Mouse (Mus musculus) forebrain, postnatal 0 days (tissue): ENCODE results near the gene Syngr1. TPM values are rescaled to one million over a fixed set of nuclear protein-coding genes. Genes with fewer than 3 reads are reported as not detected.

Experiments
- ATAC-seq: fragments of 200-750 bp; cut with Nextera tagmentation; 2 replicates; pipeline ENCODE4 v1.8.0; 2017; ENCODE audit warnings: mild to moderate bottlenecking, moderate library complexity
- DNase-seq: peaks from one replicate; pipeline ENCODE4 v3.0.0-alpha.2; 2015
- H3K27ac ChIP-seq: fragments of 300-500 bp; sonication (generic); 2 replicates; pipeline ENCODE4 v1.5.1; 2014; ENCODE audit warnings: low read depth, mild to moderate bottlenecking, antibody characterized with exemption, low read length, moderate library complexity, mixed read lengths
- H3K27me3 ChIP-seq: fragments of 300-500 bp; sonication (generic); 2 replicates; pipeline ENCODE4 v1.6.1; 2014; ENCODE audit warnings: mild to moderate bottlenecking, low read length, mixed read lengths; ENCODE audit not compliant: insufficient read depth
- H3K36me3 ChIP-seq: fragments of 300-500 bp; sonication (generic); 2 replicates; pipeline ENCODE4 v1.6.1; 2014; ENCODE audit warnings: mild to moderate bottlenecking, moderate library complexity; ENCODE audit not compliant: insufficient read depth
- H3K4me1 ChIP-seq: fragments of 300-500 bp; sonication (generic); 2 replicates; pipeline ENCODE4 v1.6.1; 2014; ENCODE audit warnings: antibody characterized with exemption; ENCODE audit not compliant: insufficient read depth
- H3K4me2 ChIP-seq: fragments of 300-500 bp; sonication (generic); 2 replicates; pipeline ENCODE4 v1.6.1; 2014; ENCODE audit warnings: low read depth, mild to moderate bottlenecking, moderate library complexity
- H3K4me3 ChIP-seq: fragments of 300-500 bp; sonication (generic); 2 replicates; pipeline ENCODE4 v1.5.1; 2014; ENCODE audit warnings: low read depth, low read length, mixed read lengths
- H3K9ac ChIP-seq: fragments of 300-500 bp; sonication (generic); 2 replicates; pipeline ENCODE4 v1.6.1; 2014; ENCODE audit warnings: mild to moderate bottlenecking
- H3K9me3 ChIP-seq: fragments of 300-500 bp; sonication (generic); 2 replicates; pipeline ENCODE4 v1.6.1; 2016; ENCODE audit warnings: low read length
- CTCF ChIP-seq: sonication (generic); IDR thresholded peaks from 2 replicates; pipeline ENCODE4 v1.5.1; 2016; ENCODE audit warnings: antibody characterized with exemption, control low read depth, low read depth
- WGBS: fragments of 180-500 bp; shearing (Covaris S2); extraction: QIAGEN DNeasy Blood & Tissue Kit; methylation state at CpG from one replicate; pipeline ENCODE4 v1.1.7; 2014; 5-methylcytosine and 5-hydroxymethylcytosine counted together
- polyA plus RNA-seq: library from polyadenylated mRNA; unstranded; fragments of >200 nt; fragmentation: Nextera tagmentation; extraction: Ambion mirVana; gene quantifications from 2 replicates; pipeline ENCODE4 v1.2.1, GENCODE M21; 2015
- total RNA-seq: library from RNA; depleted of rRNA; stranded (reverse); fragments of >200 nt; gene quantifications from 2 replicates; pipeline ENCODE4 v1.2.3, GENCODE M21; 2014

Syngr1 gene
- total and polyA plus RNA-seq, 2 experiments from 2014 or later = 69.0 to 127 TPM

- TF ChIP-seq CTCF = peak; percentile 91
- H3K27me3 ChIP-seq = no peaks in the 10 kb centered on the region
- no peak overlapping the region for H3K4me2 ChIP-seq
- ATAC-seq (peak; percentile 65; the same call in 1 of the 2 replicates), DNase-seq (peak; percentile 86)
- no peak overlapping the region for H3K4me3 ChIP-seq
- H3K9me3 ChIP-seq = no peaks in the 10 kb centered on the region
- H3K36me3 ChIP-seq = peaks cover 50% of the 10 kb centered on the region
- H3K9ac ChIP-seq = 0 out of 2 replicates have a peak overlapping the region, but pooled peaks have one; percentile 14
- peak overlapping the region; percentile 35; the same call in 1 of the 2 replicates for H3K27ac ChIP-seq
- 7% methylated on average over 2 of the region's 2 CpGs for WGBS
- peaks cover 8% of the 10 kb centered on the region for H3K4me1 ChIP-seq
Observed at GRCm38 (mm10) chr15:80076338-80077136, 14.6 kb upstream of the Syngr1 start.

DNA sequence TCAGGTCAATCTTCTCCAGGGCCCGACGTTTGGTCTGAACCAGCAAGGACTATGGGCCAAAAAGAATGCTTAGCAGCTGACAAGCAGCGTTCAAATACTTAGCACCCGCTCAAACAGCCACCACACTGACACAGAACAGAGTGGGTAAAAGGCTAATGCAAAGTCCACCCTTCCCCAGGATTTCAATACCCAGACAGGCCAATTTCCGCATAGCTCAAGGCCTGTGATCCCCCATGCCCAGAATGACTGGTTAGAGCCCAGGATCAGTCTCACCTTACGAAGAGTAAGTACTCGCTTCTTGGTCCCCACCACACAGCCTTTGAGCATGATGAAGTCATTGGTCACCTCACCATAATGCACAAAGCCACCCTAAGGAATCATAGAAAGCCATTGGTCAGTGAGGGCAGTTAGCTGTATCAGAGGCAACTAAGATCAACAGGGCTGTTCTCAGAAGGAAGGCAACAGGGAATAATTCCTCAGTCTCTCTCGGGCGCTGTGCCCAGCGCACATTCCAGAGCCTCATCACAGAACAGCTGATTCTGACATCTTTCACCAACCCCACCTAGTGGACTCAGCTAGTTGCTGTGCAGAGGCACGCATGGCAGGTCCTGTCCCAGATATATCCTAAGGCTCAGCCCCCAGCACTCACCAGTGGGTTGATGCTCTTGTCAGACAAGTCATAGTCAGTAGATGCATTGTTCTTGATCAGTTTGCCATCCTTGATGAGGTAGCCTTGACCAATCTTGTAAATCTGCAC lies 12.9 kb upstream of the Syngr1 start:
- no peak overlapping the region for H3K4me3 ChIP-seq
- H3K27ac ChIP-seq = no peak overlapping the region
- peaks cover 13% of the 10 kb centered on the region for H3K4me1 ChIP-seq
- H3K27me3 ChIP-seq = no peaks in the 10 kb centered on the region
- 76% methylated on average over 11 of the region's 11 CpGs for WGBS
- peak; percentile 17; the same call in 1 of the 2 replicates for TF ChIP-seq CTCF
- H3K9ac ChIP-seq = no peak overlapping the region
- H3K9me3 ChIP-seq = no peaks in the 10 kb centered on the region
- ATAC-seq = no peak
- H3K4me2 ChIP-seq = no peak overlapping the region
- H3K36me3 ChIP-seq = peaks cover 57% of the 10 kb centered on the region
- DNase-seq = no peak

DNA sequence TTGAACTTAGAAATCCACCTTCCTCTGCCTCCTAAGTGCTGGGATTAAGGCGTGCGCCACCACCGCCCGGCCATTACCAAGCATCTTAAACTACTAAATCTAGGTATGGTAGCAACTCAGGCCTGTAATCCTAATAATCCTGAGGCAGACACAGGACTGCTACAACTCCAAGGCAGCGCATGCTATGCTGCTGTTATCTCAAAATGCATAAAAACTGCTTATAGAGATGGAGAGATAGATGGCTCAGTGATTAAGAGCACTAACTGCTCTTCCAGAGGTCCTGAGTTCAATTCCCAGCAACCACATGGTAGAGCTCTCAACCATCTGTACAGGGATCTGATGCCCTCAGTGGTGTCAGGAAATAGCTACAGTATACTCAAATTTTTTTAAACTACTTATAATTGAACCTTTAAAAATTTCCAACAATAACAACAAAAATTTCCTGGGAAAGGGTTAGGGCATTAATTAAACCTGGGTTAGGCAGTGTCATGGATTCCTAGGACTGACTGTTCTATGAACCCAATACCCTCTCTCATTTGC lies 11.9 kb upstream of the Syngr1 start:
- Histone ChIP-seq H3K36me3 (peaks cover 57% of the 10 kb centered on the region), H3K27ac (no peak overlapping the region), H3K4me1 (peaks cover 16% of the 10 kb centered on the region), H3K27me3 (no peaks in the 10 kb centered on the region), H3K9ac (no peak overlapping the region), H3K4me2 (no peak overlapping the region), H3K9me3 (no peaks in the 10 kb centered on the region), H3K4me3 (no peak overlapping the region)
- WGBS = 93% methylated on average over 5 of the region's 5 CpGs
- no peak for TF ChIP-seq CTCF
- no peak for DNase-seq
- no peak for ATAC-seq

DNA sequence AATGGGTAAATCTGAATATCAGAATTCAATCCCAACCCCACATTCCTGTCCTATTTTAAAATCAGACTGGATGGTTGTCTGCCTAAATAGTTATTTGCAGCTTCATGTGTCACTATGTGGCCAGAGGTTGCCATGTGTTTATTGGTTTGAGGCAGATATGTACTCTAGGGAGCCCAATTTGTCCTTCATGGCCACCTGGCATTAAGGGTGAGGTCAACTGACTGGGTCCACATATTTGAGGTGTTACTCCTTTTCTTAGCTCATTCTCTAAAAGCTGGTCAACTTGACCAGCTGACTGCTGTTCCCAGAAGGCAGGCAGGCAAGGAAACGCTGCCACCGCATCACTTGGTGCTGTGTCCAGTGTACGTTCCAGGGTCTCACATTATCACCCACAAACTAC lies 11.2 kb upstream of the Syngr1 start:
- no peaks in the 10 kb centered on the region for H3K9me3 ChIP-seq
- no peak overlapping the region for H3K9ac ChIP-seq
- peaks cover 57% of the 10 kb centered on the region for H3K36me3 ChIP-seq
- no peak overlapping the region for H3K4me3 ChIP-seq
- H3K27me3 ChIP-seq = no peaks in the 10 kb centered on the region
- no peak overlapping the region for H3K27ac ChIP-seq
- 94% methylated on average over 3 of the region's 3 CpGs for WGBS
- no peak for TF ChIP-seq CTCF
- H3K4me1 ChIP-seq = peaks cover 16% of the 10 kb centered on the region
- no peak overlapping the region for H3K4me2 ChIP-seq
- no peak for ATAC-seq
- no peak for DNase-seq

DNA sequence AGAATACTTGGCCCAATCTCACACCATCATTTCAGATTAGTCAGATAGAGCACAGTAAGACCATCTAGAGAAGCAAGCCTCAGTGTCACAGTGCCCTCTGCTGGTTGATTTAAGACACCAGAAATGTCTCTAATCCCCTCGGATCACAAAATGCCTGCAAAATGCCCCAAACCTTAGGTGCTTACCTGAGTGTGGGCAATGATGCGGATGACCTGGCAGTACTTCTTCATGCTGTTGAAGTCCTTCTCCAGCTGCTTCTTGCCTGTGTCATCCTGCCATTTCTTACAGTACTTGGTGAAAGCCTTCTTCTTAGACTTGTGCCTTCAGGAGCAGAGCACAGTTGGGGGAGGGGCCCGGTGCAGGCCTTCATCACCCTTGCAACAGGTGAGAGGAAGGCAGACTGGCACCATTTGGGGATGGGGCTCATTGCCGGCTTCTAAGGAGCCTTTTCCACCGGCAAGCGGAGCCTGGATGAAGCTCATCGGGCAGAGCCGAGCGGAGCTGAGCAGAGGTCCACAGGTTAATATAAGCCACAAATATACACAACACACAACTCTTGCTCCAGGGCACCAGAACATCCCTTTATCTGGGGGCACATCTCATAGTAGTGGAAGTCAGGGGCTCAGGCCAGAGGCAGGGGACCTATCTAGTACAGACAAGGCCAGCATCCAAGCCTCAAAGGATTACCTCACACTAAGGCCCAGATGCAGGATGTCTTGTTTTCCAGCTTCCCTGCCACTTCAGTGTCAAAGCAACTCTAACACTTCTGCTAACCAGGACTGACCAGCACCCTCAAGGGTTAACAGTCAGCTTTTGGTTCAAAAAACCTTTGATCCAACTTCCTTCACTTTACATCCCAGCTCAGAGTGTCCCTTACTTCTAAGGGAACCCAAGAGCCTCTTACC lies 10.2 kb upstream of the Syngr1 start:
- TF ChIP-seq CTCF = peak; percentile 85
- Histone ChIP-seq H3K4me2 (peak overlapping the region; percentile 59), H3K27ac (no peak overlapping the region), H3K36me3 (peaks cover 57% of the 10 kb centered on the region), H3K9me3 (no peaks in the 10 kb centered on the region), H3K4me1 (peaks cover 16% of the 10 kb centered on the region), H3K27me3 (no peaks in the 10 kb centered on the region), H3K4me3 (peak overlapping the region; percentile 0; the same call in 1 of the 2 replicates), H3K9ac (peak overlapping the region; percentile 36; the same call in 1 of the 2 replicates)
- WGBS = 56% methylated on average over 9 of the region's 9 CpGs
- DNase-seq (peak; percentile 82), ATAC-seq (no peak)

- Histone ChIP-seq H3K27ac (no peak overlapping the region), H3K36me3 (peaks cover 48% of the 10 kb centered on the region), H3K4me2 (peak overlapping the region; percentile 59), H3K27me3 (no peaks in the 10 kb centered on the region), H3K9me3 (no peaks in the 10 kb centered on the region), H3K4me3 (peak overlapping the region; percentile 79), H3K9ac (peak overlapping the region; percentile 88), H3K4me1 (peaks cover 16% of the 10 kb centered on the region)
- ATAC-seq = no peak
- no peak for DNase-seq
- TF ChIP-seq CTCF = no peak
- WGBS = 4% methylated on average over 11 of the region's 11 CpGs
Observed at GRCm38 (mm10) chr15:80081801-80082546, 9.2 kb upstream of the Syngr1 start.
